Mouse (Mus musculus) heart, embryonic 12.5 days (tissue): Measurements from ENCODE around the gene Cdk8. TPM values are rescaled to one million over a fixed set of nuclear protein-coding genes. Genes with fewer than 3 reads are reported as not detected.

Experiments
- ATAC-seq: fragments of 200-750 bp; cut with Nextera tagmentation; 2 replicates; pipeline ENCODE4 v1.8.0; 2017; ENCODE audit warnings: moderate TSS enrichment, moderate library complexity; ENCODE audit not compliant: insufficient number of reproducible peaks, low FRiP score
- H3K27ac ChIP-seq: fragments of 300-500 bp; sonication (generic); 2 replicates; pipeline ENCODE4 v1.5.1; 2016; ENCODE audit warnings: mild to moderate bottlenecking, moderate library complexity; ENCODE audit not compliant: poor library complexity, severe bottlenecking
- H3K27me3 ChIP-seq: fragments of 300-500 bp; sonication (generic); replicated peaks from 2 replicates; pipeline ENCODE4 v1.6.1; 2016; ENCODE audit warnings: mild to moderate bottlenecking, moderate library complexity
- H3K36me3 ChIP-seq: fragments of 300-500 bp; sonication (generic); 2 replicates; pipeline ENCODE4 v1.6.1; 2016; ENCODE audit warnings: mild to moderate bottlenecking, moderate library complexity
- H3K4me1 ChIP-seq: fragments of 300-500 bp; sonication (generic); replicated peaks from 2 replicates; pipeline ENCODE4 v1.6.1; 2016; ENCODE audit warnings: mild to moderate bottlenecking
- H3K4me2 ChIP-seq: fragments of 300-500 bp; sonication (generic); 2 replicates; pipeline ENCODE4 v1.6.1; 2016; ENCODE audit warnings: mild to moderate bottlenecking, moderate library complexity
- H3K4me3 ChIP-seq: fragments of 300-500 bp; sonication (generic); 2 replicates; pipeline ENCODE4 v1.5.1; 2016; ENCODE audit warnings: mild to moderate bottlenecking
- H3K9ac ChIP-seq: fragments of 300-500 bp; sonication (generic); 2 replicates; pipeline ENCODE4 v1.6.1; 2016; ENCODE audit warnings: mild to moderate bottlenecking, moderate library complexity
- H3K9me3 ChIP-seq: fragments of 300-500 bp; sonication (generic); replicated peaks from 2 replicates; pipeline ENCODE4 v1.6.1; 2016; ENCODE audit warnings: mild to moderate bottlenecking, moderate library complexity
- WGBS: fragments of 180-500 bp; shearing (Covaris S2); methylation state at CpG from one replicate; pipeline ENCODE4 v1.1.7; 2016; 5-methylcytosine and 5-hydroxymethylcytosine counted together
- polyA plus RNA-seq: library from polyadenylated mRNA; unstranded; fragments of >200 nt; fragmentation: Nextera tagmentation; extraction: Ambion mirVana; gene quantifications from 2 replicates; pipeline ENCODE4 v1.2.1, GENCODE M21; 2016

Cdk8 gene
- polyA plus RNA-seq, 1 experiment from 2014 or later, result 16.6 TPM

GRCm38 (mm10) chr5:146203921-146204320 is 27.1 kb upstream of the Cdk8 start:
- H3K36me3 ChIP-seq, result peaks cover 79% of the 10 kb centered on the region
- no peak for ATAC-seq
- no peak overlapping the region for H3K4me2 ChIP-seq
- H3K27me3 ChIP-seq, result no peaks in the 10 kb centered on the region
- H3K9me3 ChIP-seq, result no peaks in the 10 kb centered on the region
- no peak overlapping the region for H3K9ac ChIP-seq
- no peak overlapping the region for H3K27ac ChIP-seq
- H3K4me1 ChIP-seq, result no peaks in the 10 kb centered on the region
- no peak overlapping the region for H3K4me3 ChIP-seq
- 86% methylated on average over 2 of the region's 2 CpGs for WGBS

- WGBS, result 87% methylated on average over 5 of the region's 5 CpGs
- H3K27me3 ChIP-seq, result no peaks in the 10 kb centered on the region
- H3K9ac ChIP-seq, result no peak overlapping the region
- no peak for ATAC-seq
- no peaks in the 10 kb centered on the region for H3K9me3 ChIP-seq
- H3K36me3 ChIP-seq, result peaks cover 88% of the 10 kb centered on the region
- H3K4me2 ChIP-seq, result no peak overlapping the region
- H3K4me1 ChIP-seq, result no peaks in the 10 kb centered on the region
- H3K4me3 ChIP-seq, result no peak overlapping the region
- no peak overlapping the region for H3K27ac ChIP-seq
Measured at GRCm38 (mm10) chr5:146205537-146205936, 25.5 kb upstream of the Cdk8 start.

GRCm38 (mm10) chr5:146220501-146220878 is 10.5 kb upstream of the Cdk8 start:
- Histone ChIP-seq H3K4me1 (peaks cover 8% of the 10 kb centered on the region), H3K4me3 (peak overlapping the region; percentile 81), H3K27ac (peak overlapping the region; percentile 20; the same call in 1 of the 2 replicates), H3K36me3 (peaks cover 37% of the 10 kb centered on the region), H3K9ac (peak overlapping the region; percentile 79), H3K27me3 (no peaks in the 10 kb centered on the region), H3K9me3 (no peaks in the 10 kb centered on the region), H3K4me2 (peak overlapping the region; percentile 71)
- 8% methylated on average over 13 of the region's 13 CpGs for WGBS
- ATAC-seq, result peak; percentile 54

- peaks cover 31% of the 10 kb centered on the region for H3K36me3 ChIP-seq
- H3K27me3 ChIP-seq, result no peaks in the 10 kb centered on the region
- peak within 1 kb of the TSS; percentile 98 for H3K27ac ChIP-seq
- peak within 1 kb of the TSS; percentile 83 for H3K9ac ChIP-seq
- ATAC-seq, result peak; percentile 100
- H3K9me3 ChIP-seq, result no peaks in the 10 kb centered on the region
- WGBS, result under 1% methylated on average over 67 of the region's 67 CpGs
- H3K4me2 ChIP-seq, result peak within 1 kb of the TSS; percentile 71
- peak within 1 kb of the TSS; percentile 81 for H3K4me3 ChIP-seq
- peaks cover 8% of the 10 kb centered on the region for H3K4me1 ChIP-seq
Measured at GRCm38 (mm10) chr5:146220879-146221714, 9.9 kb upstream of the Cdk8 start, which contains the start of gene Rnf6. Rnf6 (minus strand) TSS chr5:146221555.

GRCm38 (mm10) chr5:146221722-146222121 is 9.3 kb upstream of the Cdk8 start:
- H3K4me1 ChIP-seq, result peaks cover 8% of the 10 kb centered on the region
- no peak for ATAC-seq
- peak overlapping the region; percentile 71 for H3K4me2 ChIP-seq
- no peaks in the 10 kb centered on the region for H3K27me3 ChIP-seq
- H3K27ac ChIP-seq, result peak overlapping the region; percentile 98
- H3K36me3 ChIP-seq, result peaks cover 25% of the 10 kb centered on the region
- H3K9ac ChIP-seq, result peak overlapping the region; percentile 83
- 31% methylated on average over 6 of the region's 6 CpGs for WGBS
- peak overlapping the region; percentile 81 for H3K4me3 ChIP-seq
- no peaks in the 10 kb centered on the region for H3K9me3 ChIP-seq

DNA sequence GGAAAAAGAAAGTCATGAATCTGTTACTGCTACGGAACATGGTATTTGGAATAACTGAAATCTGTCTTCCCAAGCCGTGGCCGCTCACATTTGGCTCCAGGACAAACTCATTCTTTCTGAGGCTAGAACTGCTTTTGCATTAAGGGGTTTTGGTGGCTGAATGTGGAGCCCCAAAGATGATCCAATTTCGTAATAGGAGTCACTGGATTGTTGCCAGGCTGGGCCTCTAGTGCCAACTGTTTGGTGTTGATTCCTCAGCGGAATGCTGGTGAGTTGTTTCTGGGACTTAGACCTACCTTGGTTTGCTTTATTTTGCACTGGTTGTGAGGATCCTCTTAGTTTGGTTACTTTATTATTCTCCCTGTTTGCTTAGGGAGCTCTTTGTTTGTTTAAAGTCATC is 7.2 kb upstream of the Cdk8 start:
- H3K36me3 ChIP-seq, result peaks cover 9% of the 10 kb centered on the region
- no peak overlapping the region for H3K27ac ChIP-seq
- H3K27me3 ChIP-seq, result no peaks in the 10 kb centered on the region
- no peak overlapping the region for H3K4me2 ChIP-seq
- peaks cover 8% of the 10 kb centered on the region for H3K4me1 ChIP-seq
- H3K4me3 ChIP-seq, result no peak overlapping the region
- H3K9ac ChIP-seq, result no peak overlapping the region
- WGBS, result 84% methylated on average over 5 of the region's 5 CpGs
- H3K9me3 ChIP-seq, result no peaks in the 10 kb centered on the region
- ATAC-seq, result no peak

- H3K36me3 ChIP-seq, result no peaks in the 10 kb centered on the region
- no peaks in the 10 kb centered on the region for H3K27me3 ChIP-seq
- H3K27ac ChIP-seq, result no peak overlapping the region
- H3K4me1 ChIP-seq, result peaks cover 4% of the 10 kb centered on the region; the same call in 1 of the 2 replicates
- H3K4me2 ChIP-seq, result no peak overlapping the region
- 82% methylated on average over 8 of the region's 8 CpGs for WGBS
- H3K9ac ChIP-seq, result no peak overlapping the region
- H3K4me3 ChIP-seq, result no peak overlapping the region
- H3K9me3 ChIP-seq, result no peaks in the 10 kb centered on the region
- ATAC-seq, result no peak
Measured at GRCm38 (mm10) chr5:146227496-146227895, 3.5 kb upstream of the Cdk8 start.

GRCm38 (mm10) chr5:146229869-146230650 is 970 bp upstream of the Cdk8 start:
- Histone ChIP-seq H3K36me3 (no peaks in the 10 kb centered on the region), H3K27ac (peak overlapping the region; percentile 93), H3K27me3 (no peaks in the 10 kb centered on the region), H3K4me3 (peak overlapping the region; percentile 98), H3K9ac (peak overlapping the region; percentile 96), H3K4me2 (peak overlapping the region; percentile 84), H3K9me3 (no peaks in the 10 kb centered on the region), H3K4me1 (peaks cover 14% of the 10 kb centered on the region)
- 58% methylated on average over 17 of the region's 17 CpGs for WGBS
- no peak for ATAC-seq

GRCm38 (mm10) chr5:146231655-146231996 is 596 bp downstream of the Cdk8 start:
- H3K27me3 ChIP-seq, result no peaks in the 10 kb centered on the region
- WGBS, result under 1% methylated on average over 19 of the region's 19 CpGs
- H3K36me3 ChIP-seq, result no peaks in the 10 kb centered on the region
- H3K9ac ChIP-seq, result peak overlapping the region; percentile 96
- ATAC-seq, result peak; percentile 11; the same call in 1 of the 2 replicates
- H3K4me1 ChIP-seq, result peaks cover 18% of the 10 kb centered on the region
- H3K4me3 ChIP-seq, result peak overlapping the region; percentile 98
- no peaks in the 10 kb centered on the region for H3K9me3 ChIP-seq
- H3K4me2 ChIP-seq, result peak overlapping the region; percentile 84
- H3K27ac ChIP-seq, result peak overlapping the region; percentile 93

- H3K4me3 ChIP-seq, result peak overlapping the region; percentile 98
- ATAC-seq, result no peak
- H3K36me3 ChIP-seq, result no peaks in the 10 kb centered on the region
- H3K4me2 ChIP-seq, result peak overlapping the region; percentile 84
- H3K9me3 ChIP-seq, result no peaks in the 10 kb centered on the region
- H3K4me1 ChIP-seq, result peaks cover 20% of the 10 kb centered on the region
- WGBS, result 36% methylated on average over 6 of the region's 6 CpGs
- no peaks in the 10 kb centered on the region for H3K27me3 ChIP-seq
- peak overlapping the region; percentile 96 for H3K9ac ChIP-seq
- H3K27ac ChIP-seq, result 0 out of 2 replicates have a peak overlapping the region, but pooled peaks have one; percentile 93
Measured at GRCm38 (mm10) chr5:146232056-146232675, 1.1 kb downstream of the Cdk8 start.

DNA sequence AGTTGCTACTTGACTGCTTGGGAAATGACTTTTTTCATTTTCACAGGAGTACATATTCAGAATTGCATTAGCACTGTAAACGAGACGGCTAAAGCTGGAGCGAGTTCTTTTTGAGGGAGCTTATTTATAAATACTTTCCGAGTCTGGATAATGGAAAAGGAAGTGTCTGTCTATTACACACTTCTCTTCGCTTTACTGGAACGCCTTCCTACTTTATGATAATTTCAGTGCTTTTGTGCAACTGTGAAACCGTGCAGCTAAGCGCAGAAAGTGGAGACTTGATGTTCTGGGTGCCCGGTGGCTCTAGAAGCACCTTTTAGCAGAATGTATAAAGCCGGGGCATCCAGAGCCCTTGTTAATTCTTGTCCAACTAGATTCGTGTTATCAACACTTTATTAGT is 1.8 kb downstream of the Cdk8 start:
- 60% methylated on average over 11 of the region's 11 CpGs for WGBS
- ATAC-seq, result no peak
- Histone ChIP-seq H3K27ac (no peak overlapping the region), H3K4me2 (peak overlapping the region; percentile 84), H3K4me3 (peak overlapping the region; percentile 35), H3K9ac (no peak overlapping the region), H3K4me1 (peaks cover 27% of the 10 kb centered on the region), H3K36me3 (no peaks in the 10 kb centered on the region), H3K27me3 (no peaks in the 10 kb centered on the region), H3K9me3 (no peaks in the 10 kb centered on the region)
